In the genomic region with DNA sequence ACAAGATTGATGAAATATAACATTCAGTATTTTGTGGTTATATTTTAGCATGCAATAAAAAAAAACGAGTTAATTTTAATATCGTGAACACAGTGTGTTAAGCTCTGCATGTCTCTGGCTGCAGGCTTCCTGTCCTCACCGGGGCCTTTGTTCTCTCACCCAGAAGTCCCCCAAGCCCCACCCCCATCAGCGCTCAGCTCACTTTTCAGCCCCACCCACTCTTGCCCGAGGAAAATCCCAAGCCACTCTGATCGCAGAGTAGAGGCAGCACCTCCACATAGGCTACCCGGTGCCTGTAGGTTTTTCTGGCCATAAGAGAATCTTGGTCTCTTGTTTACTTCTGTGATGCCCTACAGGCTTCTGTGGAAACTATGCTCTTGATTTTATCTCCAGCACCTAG, we compare ENCODE assay signal across 8 mouse cellular contexts. TPM values are rescaled to one million over a fixed set of nuclear protein-coding genes. Genes with fewer than 3 reads are reported as not detected.
A peak's percentile ranks its signal among the peaks of the same experiment; 100 is the strongest.
DNase-seq lines count a peak whose midpoint lies in the region; ATAC-seq lines count a peak whose summit lies in the region.

No protein-coding gene starts in this region.

- H3K4me1 ChIP-seq in heart, embryonic 14.5 days (ENCODE audit: control insufficient read depth in 2 of 2, insufficient read depth in 2 of 2, low read length in 2 of 2): peaks cover 2 to 4% of the 10 kb centered on the region in 2 experiments; a peak in 2 of 4 replicates
- H3K4me1 ChIP-seq in kidney, embryonic 16.5 days (ENCODE audit: insufficient read depth, low read length): peaks cover 7% of the 10 kb centered on the region; the same call in 1 of the 2 replicates
- H3K4me1 ChIP-seq in lung, embryonic 15.5 days: peaks cover 6% of the 10 kb centered on the region
- H3K4me1 ChIP-seq in neural tube, embryonic 15.5 days: peaks cover 15% of the 10 kb centered on the region

- H3K27me3 ChIP-seq in heart, embryonic 14.5 days (ENCODE audit: control insufficient read depth, insufficient read depth, low read length): no peaks in the 10 kb centered on the region
- H3K27me3 ChIP-seq in kidney, embryonic 16.5 days (ENCODE audit: insufficient read depth, low read length): no peaks in the 10 kb centered on the region
- no peaks in the 10 kb centered on the region for H3K27me3 ChIP-seq in lung, embryonic 15.5 days
- H3K27me3 ChIP-seq in neural tube, embryonic 15.5 days (replicated peaks): no peaks in the 10 kb centered on the region

- peak overlapping the region; percentile 83 for H3K4me2 ChIP-seq in heart, embryonic 14.5 days (ENCODE audit: low read length)
- H3K4me2 ChIP-seq in kidney, embryonic 16.5 days (replicated peaks; ENCODE audit: low read depth, low read length): peak overlapping the region; percentile 70
- peak overlapping the region; percentile 70 for H3K4me2 ChIP-seq in lung, embryonic 15.5 days
- H3K4me2 ChIP-seq in neural tube, embryonic 15.5 days: peak overlapping the region; percentile 58

- peak overlapping the region in 1 of 2 experiments; percentile 66; a peak in 2 of 4 replicates for H3K27ac ChIP-seq in heart, embryonic 14.5 days (replicated peaks in 1 of 2; ENCODE audit: control insufficient read depth in 1 of 2, insufficient read depth in 1 of 2, low read depth in 2 of 2, low read length in 2 of 2)
- H3K27ac ChIP-seq in kidney, embryonic 16.5 days (ENCODE audit: low read length): no peak overlapping the region
- no peak overlapping the region for H3K27ac ChIP-seq in lung, embryonic 15.5 days
- peak overlapping the region; percentile 82 for H3K27ac ChIP-seq in neural tube, embryonic 15.5 days (replicated peaks)

- no peaks in the 10 kb centered on the region for H3K36me3 ChIP-seq in heart, embryonic 14.5 days (ENCODE audit: control insufficient read depth, insufficient read depth, low read length)
- H3K36me3 ChIP-seq in kidney, embryonic 16.5 days (ENCODE audit: insufficient read depth, low read length): no peaks in the 10 kb centered on the region
- H3K36me3 ChIP-seq in lung, embryonic 15.5 days: no peaks in the 10 kb centered on the region
- H3K36me3 ChIP-seq in neural tube, embryonic 15.5 days: no peaks in the 10 kb centered on the region

- DNase-seq in right cerebral cortex, adult 18-20 months: peak; percentile 26
- no peak for DNase-seq in right cerebral cortex, postnatal 36 days (ENCODE audit: low spot score in 2 of 2)
- peak; percentile 92 for DNase-seq in embryo, embryonic 11 days
- DNase-seq in spleen, postnatal 4 days (ENCODE audit: low spot score in 2 of 2): no peak

- H3K9me3 ChIP-seq in heart, embryonic 14.5 days (ENCODE audit: control insufficient read depth, low read length): peaks cover 7% of the 10 kb centered on the region
- peaks cover 5% of the 10 kb centered on the region; the same call in 1 of the 2 replicates for H3K9me3 ChIP-seq in kidney, embryonic 16.5 days (ENCODE audit: low read length)
- H3K9me3 ChIP-seq in lung, embryonic 15.5 days: no peaks in the 10 kb centered on the region
- no peaks in the 10 kb centered on the region for H3K9me3 ChIP-seq in neural tube, embryonic 15.5 days (replicated peaks)

- H3K9ac ChIP-seq in heart, embryonic 14.5 days (ENCODE audit: low read length): peak overlapping the region; percentile 70
- peak overlapping the region; percentile 8; the same call in 1 of the 2 replicates for H3K9ac ChIP-seq in kidney, embryonic 16.5 days (replicated peaks; ENCODE audit: low read length)
- no peak overlapping the region; the same call in 1 of the 2 replicates for H3K9ac ChIP-seq in lung, embryonic 15.5 days
- no peak overlapping the region for H3K9ac ChIP-seq in neural tube, embryonic 15.5 days (replicated peaks)

- peak overlapping the region; percentile 27 to 44 for H3K4me3 ChIP-seq in heart, embryonic 14.5 days (ENCODE audit: control insufficient read depth in 1 of 2, insufficient read depth in 1 of 2, low read depth in 1 of 2, low read length in 2 of 2)
- H3K4me3 ChIP-seq in kidney, embryonic 16.5 days (ENCODE audit: low read length): peak overlapping the region; percentile 40
- H3K4me3 ChIP-seq in lung, embryonic 15.5 days: peak overlapping the region; percentile 35
- H3K4me3 ChIP-seq in neural tube, embryonic 15.5 days (replicated peaks): peak overlapping the region; percentile 29

- peak; percentile 88 for ATAC-seq in heart, embryonic 14.5 days (ENCODE audit: insufficient number of reproducible peaks, insufficient read depth, low FRiP score, low read depth)
- ATAC-seq in kidney, embryonic 16.5 days (ENCODE audit: low FRiP score, low TSS enrichment): peak; percentile 95
- ATAC-seq in lung, embryonic 15.5 days (ENCODE audit: borderline replicate concordance, extremely low read depth, low FRiP score, low TSS enrichment): peak; percentile 92
- peak; percentile 90 for ATAC-seq in neural tube, embryonic 15.5 days (ENCODE audit: low FRiP score)

- WGBS in heart, embryonic 14.5 days: 0% methylated on average over 7 of the region's 7 CpGs
- WGBS in kidney, embryonic 16.5 days: 0% methylated on average over 7 of the region's 7 CpGs
- 0% methylated on average over 7 of the region's 7 CpGs for WGBS in lung, embryonic 15.5 days
- WGBS in neural tube, embryonic 15.5 days: under 1% methylated on average over 7 of the region's 7 CpGs

RNA-seq across cellular contexts. Expression of gene Slc38a11, which starts 50.4 kb away (rescaled TPM):
- not detected in 2 replicates for polyA plus RNA-seq in heart, embryonic 14.5 days (2014; fragmentation: Nextera tagmentation; extraction: Ambion mirVana)
- 0.62 and 0.75 TPM in 2 replicates for polyA plus RNA-seq in kidney, embryonic 16.5 days (2015; fragmentation: Nextera tagmentation; extraction: Ambion mirVana)
- 0.32 TPM in 1 of 2 replicates, not detected in the other for polyA plus RNA-seq in lung, embryonic 15.5 days (2015; fragmentation: Nextera tagmentation; extraction: Ambion mirVana)
- polyA plus RNA-seq in neural tube, embryonic 15.5 days (2015; fragmentation: Nextera tagmentation; extraction: Ambion mirVana): 1.1 TPM in 2 replicates

Comparison
In these comparisons a context has a peak if more than half of its experiments do, and no peak if none do; other contexts are left out.
1. DNase-seq: peak in right cerebral cortex, adult 18-20 months (single experiment) and embryo, embryonic 11 days (single experiment); none in right cerebral cortex, postnatal 36 days (0 of 2) and spleen, postnatal 4 days (0 of 2).
2. H3K9ac ChIP-seq: peak in heart, embryonic 14.5 days (single experiment) and kidney, embryonic 16.5 days (single experiment); none in lung, embryonic 15.5 days (single experiment) and neural tube, embryonic 15.5 days (single experiment).
3. Peak in every context shown above with its lines, with median percentiles within 50 percentile points of each other: ATAC-seq, H3K4me2 ChIP-seq and H3K4me3 ChIP-seq.